Mouse (Mus musculus) heart, adult 2 months (tissue): ENCODE measurements around the gene Olfr483.

Source experiments
- CTCF ChIP-seq: fragments of 200-600 bp; IDR thresholded peaks from 2 replicates; pipeline ENCODE4 v1.8.1; 2022; ENCODE audit warnings: antibody characterized with exemption, mild to moderate bottlenecking, moderate library complexity
- EP300 ChIP-seq: fragments of 200-500 bp; IDR thresholded peaks from 2 replicates; pipeline ENCODE4 v1.6.1; 2011; ENCODE audit warnings: low read depth, low read length, control low read depth; ENCODE audit not compliant: insufficient read depth

GRCm38 (mm10) chr7:108127349-108127748, 26.7 kb downstream of the Olfr483 start, which contains the start of gene Olfr484:
- TF ChIP-seq CTCF (no peak), EP300 (no peak)
